ENCODE assay signal across 8 mouse cellular contexts in genomic region chr15:99113396-99113975, GRCm38 (mm10). TPM values are rescaled to one million over a fixed set of nuclear protein-coding genes. Genes with fewer than 3 reads are reported as not detected.
DNase-seq lines count a peak whose midpoint lies in the region; ATAC-seq and TF ChIP-seq lines count a peak whose summit lies in the region.

No protein-coding gene starts in this region.

- no peaks in the 10 kb centered on the region for H3K79me2 ChIP-seq in heart, adult 2 months (replicated peaks; ENCODE audit: control insufficient read depth, insufficient read depth, low read length)

- peak in 1 of 2 experiments; percentile 7 for DNase-seq in heart, adult 2 months
- DNase-seq in heart, adult 9 months (ENCODE audit: low spot score in 2 of 2) = no peak
- peak; percentile 52 for DNase-seq in thymus, postnatal 4 days
- DNase-seq in thymus, adult 2 months = no peak
- DNase-seq in stomach, postnatal 0 days (ENCODE audit: low spot score) = peak; percentile 35
- DNase-seq in layer of hippocampus, postnatal 25 days (ENCODE audit: extremely low spot score in 1 of 2, low spot score in 1 of 2) = no peak
- DNase-seq in urinary bladder, adult 18-20 months (ENCODE audit: low spot score in 2 of 2) = no peak

- no peak overlapping the region for H3K4me3 ChIP-seq in heart, adult 2 months
- no peak overlapping the region for H3K4me3 ChIP-seq in thymus, adult 2 months (ENCODE audit: control insufficient read depth, insufficient read depth, low read length)
- peak overlapping the region; percentile 14; the same call in 1 of the 2 replicates for H3K4me3 ChIP-seq in kidney, embryonic 16.5 days (ENCODE audit: low read length)
- H3K4me3 ChIP-seq in stomach, postnatal 0 days (ENCODE audit: low read depth, low read length) = no peak overlapping the region

- no peak for ATAC-seq in kidney, embryonic 16.5 days (ENCODE audit: low FRiP score, low TSS enrichment)
- peak; percentile 53 for ATAC-seq in stomach, postnatal 0 days (ENCODE audit: low FRiP score, low TSS enrichment)

- H3K4me2 ChIP-seq in kidney, embryonic 16.5 days (replicated peaks; ENCODE audit: low read depth, low read length) = peak overlapping the region; percentile 42
- peak overlapping the region; percentile 14; the same call in 1 of the 2 replicates for H3K4me2 ChIP-seq in stomach, postnatal 0 days (replicated peaks; ENCODE audit: low read depth)

- no peak for TF ChIP-seq EP300 in heart, adult 2 months (IDR thresholded peaks at IDR 0.05; ENCODE audit: insufficient read depth, low read depth, low read length)
- TF ChIP-seq EP300 in stomach, postnatal 0 days (optimal IDR thresholded peaks at IDR 0.05) = no peak

- TF ChIP-seq POLR2A in heart, adult 2 months (IDR thresholded peaks at IDR 0.05; ENCODE audit: insufficient read depth, low read depth, low read length) = no peak
- TF ChIP-seq POLR2A in thymus, adult 2 months (IDR thresholded peaks at IDR 0.05; ENCODE audit: control insufficient read depth, extremely low read depth, insufficient read depth, low read length, poor library complexity) = no peak

- no peaks in the 10 kb centered on the region for H3K36me3 ChIP-seq in heart, adult 2 months (ENCODE audit: control insufficient read depth, insufficient read depth, low read length)
- no peaks in the 10 kb centered on the region for H3K36me3 ChIP-seq in thymus, adult 2 months (ENCODE audit: control insufficient read depth, insufficient read depth, low read length)
- H3K36me3 ChIP-seq in kidney, embryonic 16.5 days (ENCODE audit: insufficient read depth, low read length) = no peaks in the 10 kb centered on the region
- no peaks in the 10 kb centered on the region for H3K36me3 ChIP-seq in stomach, postnatal 0 days (ENCODE audit: control insufficient read depth, insufficient read depth, low read length)

- no peaks in the 10 kb centered on the region for H3K4me1 ChIP-seq in heart, adult 2 months (ENCODE audit: control insufficient read depth, insufficient read depth, low read length)
- peaks cover 5% of the 10 kb centered on the region for H3K4me1 ChIP-seq in thymus, adult 2 months (replicated peaks; ENCODE audit: control insufficient read depth, insufficient read depth, low read length)
- H3K4me1 ChIP-seq in kidney, embryonic 16.5 days (ENCODE audit: insufficient read depth, low read length) = peaks cover 11% of the 10 kb centered on the region; the same call in 1 of the 2 replicates
- H3K4me1 ChIP-seq in stomach, postnatal 0 days (replicated peaks; ENCODE audit: control insufficient read depth, insufficient read depth) = no peaks in the 10 kb centered on the region

- intact Hi-C loops in heart, adult 2 months (cut with DNase I) = no loop called here

- no peak overlapping the region for H3K9ac ChIP-seq in heart, adult 2 months (ENCODE audit: low read depth, low read length)
- H3K9ac ChIP-seq in kidney, embryonic 16.5 days (replicated peaks; ENCODE audit: low read length) = no peak overlapping the region
- no peak overlapping the region for H3K9ac ChIP-seq in stomach, postnatal 0 days (ENCODE audit: low read length)

- no peaks in the 10 kb centered on the region for H3K27me3 ChIP-seq in heart, adult 2 months (ENCODE audit: control insufficient read depth, insufficient read depth, low read length)
- no peaks in the 10 kb centered on the region for H3K27me3 ChIP-seq in thymus, adult 2 months (ENCODE audit: control insufficient read depth, insufficient read depth, low read length)
- no peaks in the 10 kb centered on the region for H3K27me3 ChIP-seq in kidney, embryonic 16.5 days (ENCODE audit: insufficient read depth, low read length)
- H3K27me3 ChIP-seq in stomach, postnatal 0 days (ENCODE audit: control insufficient read depth, insufficient read depth, low read length) = no peaks in the 10 kb centered on the region

- H3K9me3 ChIP-seq in kidney, embryonic 16.5 days (ENCODE audit: low read length) = no peaks in the 10 kb centered on the region
- H3K9me3 ChIP-seq in stomach, postnatal 0 days (ENCODE audit: control insufficient read depth, low read length) = no peaks in the 10 kb centered on the region

- TF ChIP-seq CTCF in heart, adult 2 months (IDR thresholded peaks at IDR 0.05) = peak; percentile 68
- TF ChIP-seq CTCF in thymus, adult 2 months (IDR thresholded peaks at IDR 0.05; ENCODE audit: borderline replicate concordance, control insufficient read depth, extremely low read depth, insufficient read depth, low read length, poor library complexity) = no peak
- peak; percentile 69 for TF ChIP-seq CTCF in stomach, postnatal 0 days (IDR thresholded peaks at IDR 0.05; ENCODE audit: low read depth)

- H3K27ac ChIP-seq in heart, adult 2 months = no peak overlapping the region
- H3K27ac ChIP-seq in thymus, adult 2 months (ENCODE audit: control insufficient read depth, insufficient read depth, low read length) = no peak overlapping the region
- H3K27ac ChIP-seq in kidney, embryonic 16.5 days (ENCODE audit: low read length) = no peak overlapping the region
- H3K27ac ChIP-seq in stomach, postnatal 0 days (replicated peaks) = no peak overlapping the region

- 15% methylated on average over 9 of the region's 9 CpGs for WGBS in heart, adult 2 months
- 14% methylated on average over 9 of the region's 9 CpGs for WGBS in thymus, adult 2 months
- 10% methylated on average over 9 of the region's 9 CpGs for WGBS in kidney, embryonic 16.5 days
- WGBS in stomach, postnatal 0 days = 12% methylated on average over 9 of the region's 9 CpGs

RNA-seq across cellular contexts. Expression of gene Spats2, which starts 12.2 kb away (rescaled TPM):
- 1 to 10 TPM; 6.6 to 6.7 TPM for total RNA-seq in heart, adult 2 months (2021)
- polyA plus RNA-seq in heart, adult 2 months (2012; rRNA removed) = 5.3 and 6.7 TPM in 2 replicates
- polyA plus RNA-seq in thymus, adult 2 months (2012; rRNA removed) = 11.8 and 12.2 TPM in 2 replicates
- 42.1 and 42.9 TPM in 2 replicates for polyA plus RNA-seq in kidney, embryonic 16.5 days (2015; fragmentation: Nextera tagmentation; extraction: Ambion mirVana)
- 13.7 and 13.9 TPM in 2 replicates for polyA plus RNA-seq in stomach, postnatal 0 days (2015; fragmentation: Nextera tagmentation; extraction: Ambion mirVana)
- total RNA-seq in layer of hippocampus, postnatal 25 days (2021) = 10 to 100 TPM; 30.9 to 35.3 TPM

RNA-seq across cellular contexts. Expression of gene Dnajc22, which starts 20.5 kb away (rescaled TPM):
- total RNA-seq in heart, adult 2 months (2021) = under 1 TPM; 0.44 to 0.57 TPM
- polyA plus RNA-seq in heart, adult 2 months (2012; rRNA removed) = 0.18 and 0.35 TPM in 2 replicates
- 0.39 and 0.46 TPM in 2 replicates for polyA plus RNA-seq in thymus, adult 2 months (2012; rRNA removed)
- polyA plus RNA-seq in kidney, embryonic 16.5 days (2015; fragmentation: Nextera tagmentation; extraction: Ambion mirVana) = 8.0 and 10.0 TPM in 2 replicates
- polyA plus RNA-seq in stomach, postnatal 0 days (2015; fragmentation: Nextera tagmentation; extraction: Ambion mirVana) = 13.5 and 14.4 TPM in 2 replicates
- total RNA-seq in layer of hippocampus, postnatal 25 days (2021) = under 1 TPM; 0.17 to 0.47 TPM

RNA-seq across cellular contexts. Expression of gene C1ql4, which starts 25.9 kb away (rescaled TPM):
- not detected for total RNA-seq in heart, adult 2 months (2021)
- not detected in 2 replicates for polyA plus RNA-seq in heart, adult 2 months (2012; rRNA removed)
- polyA plus RNA-seq in thymus, adult 2 months (2012; rRNA removed) = 0.08 and 0.27 TPM in 2 replicates
- 0.94 and 1.2 TPM in 2 replicates for polyA plus RNA-seq in kidney, embryonic 16.5 days (2015; fragmentation: Nextera tagmentation; extraction: Ambion mirVana)
- polyA plus RNA-seq in stomach, postnatal 0 days (2015; fragmentation: Nextera tagmentation; extraction: Ambion mirVana) = not detected in 2 replicates
- total RNA-seq in layer of hippocampus, postnatal 25 days (2021) = not detected

RNA-seq across cellular contexts. Expression of gene Troap, which starts 39.1 kb away (rescaled TPM):
- total RNA-seq in heart, adult 2 months (2021) = under 1 TPM in 1 of 2 experiments, not detected in 1; 0.31 TPM
- 0.18 and 0.53 TPM in 2 replicates for polyA plus RNA-seq in heart, adult 2 months (2012; rRNA removed)
- 40.8 and 57.0 TPM in 2 replicates for polyA plus RNA-seq in thymus, adult 2 months (2012; rRNA removed)
- 35.8 and 45.8 TPM in 2 replicates for polyA plus RNA-seq in kidney, embryonic 16.5 days (2015; fragmentation: Nextera tagmentation; extraction: Ambion mirVana)
- polyA plus RNA-seq in stomach, postnatal 0 days (2015; fragmentation: Nextera tagmentation; extraction: Ambion mirVana) = 5.1 and 7.1 TPM in 2 replicates
- total RNA-seq in layer of hippocampus, postnatal 25 days (2021) = under 1 TPM; 0.63 to 0.69 TPM

RNA-seq across cellular contexts. Expression of gene Prph, which starts 58.5 kb away (rescaled TPM):
- under 1 TPM; 0.13 to 0.80 TPM for total RNA-seq in heart, adult 2 months (2021)
- 1.00 and 2.1 TPM in 2 replicates for polyA plus RNA-seq in heart, adult 2 months (2012; rRNA removed)
- 1.9 and 2.3 TPM in 2 replicates for polyA plus RNA-seq in thymus, adult 2 months (2012; rRNA removed)
- polyA plus RNA-seq in kidney, embryonic 16.5 days (2015; fragmentation: Nextera tagmentation; extraction: Ambion mirVana) = 3.3 and 5.8 TPM in 2 replicates
- polyA plus RNA-seq in stomach, postnatal 0 days (2015; fragmentation: Nextera tagmentation; extraction: Ambion mirVana) = 25.7 and 28.6 TPM in 2 replicates
- total RNA-seq in layer of hippocampus, postnatal 25 days (2021) = 1 to 10 TPM; 1.2 to 1.4 TPM

Comparison
In these comparisons a context has a peak if more than half of its experiments do, and no peak if none do; other contexts are left out.
1. DNase-seq: peak in thymus, postnatal 4 days (single experiment) and stomach, postnatal 0 days (single experiment); none in heart, adult 9 months (0 of 2), thymus, adult 2 months (single experiment), layer of hippocampus, postnatal 25 days (0 of 2) and urinary bladder, adult 18-20 months (0 of 2).